Mouse (Mus musculus): Measurements from ENCODE around the gene Arhgef25. TPM values are rescaled to one million over a fixed set of nuclear protein-coding genes. Genes with fewer than 3 reads are reported as not detected.

Gene Arhgef25
- polyA plus RNA-seq, 1 experiment from 2014 or later = 77.0 TPM

DNA sequence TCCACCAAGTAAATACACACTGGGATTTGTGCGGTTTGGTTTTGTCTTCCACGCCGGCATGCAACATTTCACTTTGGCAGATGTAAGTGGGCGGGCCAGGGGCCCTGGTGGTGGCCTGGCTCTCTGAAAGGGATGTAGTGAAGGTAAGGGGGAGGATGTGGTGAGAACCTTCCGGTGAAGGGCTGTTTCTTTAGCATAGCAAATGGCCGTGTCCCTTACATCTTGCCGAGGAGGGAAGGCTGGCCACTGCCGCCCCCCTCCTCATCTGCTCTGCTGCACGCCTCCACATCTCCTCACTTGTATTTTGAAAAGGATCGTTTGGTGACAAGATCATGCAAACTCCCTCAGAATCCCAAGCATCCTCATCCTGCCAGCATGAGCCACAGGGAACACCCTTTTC lies 35.8 kb upstream of the Arhgef25 start:
- Histone ChIP-seq H3K4me1 (ENCODE audit: control insufficient read depth, insufficient read depth, low read length) (0 out of 2 replicates have a peak, but pooled peaks cover 4% of the 10 kb centered on the region), H3K4me3 (replicated peaks; ENCODE audit: low read length) (no peak overlapping the region), H3K36me3 (ENCODE audit: control insufficient read depth, insufficient read depth, low read length) (no peaks in the 10 kb centered on the region), H3K9me3 (replicated peaks; ENCODE audit: control insufficient read depth, low read length) (no peaks in the 10 kb centered on the region), H3K4me2 (ENCODE audit: low read depth, low read length) (no peak overlapping the region), H3K9ac (ENCODE audit: low read length) (no peak overlapping the region), H3K27me3 (ENCODE audit: control insufficient read depth, insufficient read depth, low read length) (no peaks in the 10 kb centered on the region), H3K27ac (ENCODE audit: low read length) (no peak overlapping the region)
- WGBS = 34% methylated on average over 10 of the region's 10 CpGs
- ATAC-seq (ENCODE audit: insufficient read depth, low FRiP score) = no peak

DNA sequence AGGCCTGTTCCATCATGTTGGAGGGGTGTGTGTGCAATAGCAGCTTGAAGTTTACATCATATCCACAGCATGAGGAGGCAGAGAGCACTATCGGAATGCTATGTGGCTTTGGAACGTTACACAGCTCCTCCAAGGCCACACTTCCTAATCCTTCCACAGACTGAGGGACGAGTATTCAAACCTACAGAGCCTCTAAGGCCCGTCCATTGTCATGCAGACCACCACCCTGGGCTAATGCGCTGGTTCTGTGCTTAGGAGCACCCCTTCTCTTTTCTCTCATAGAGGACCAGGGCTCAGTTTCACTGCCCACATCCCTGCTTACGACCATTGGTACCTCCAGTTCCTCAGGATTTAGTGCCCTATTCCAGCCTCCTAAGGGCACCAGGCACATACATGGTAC lies 35.3 kb upstream of the Arhgef25 start:
- H3K9me3 ChIP-seq (replicated peaks; ENCODE audit: control insufficient read depth, low read length) = no peaks in the 10 kb centered on the region
- no peak overlapping the region for H3K4me2 ChIP-seq (ENCODE audit: low read depth, low read length)
- no peak for ATAC-seq (ENCODE audit: insufficient read depth, low FRiP score)
- 45% methylated on average over 6 of the region's 6 CpGs for WGBS
- no peaks in the 10 kb centered on the region for H3K4me1 ChIP-seq (ENCODE audit: control insufficient read depth, insufficient read depth, low read length)
- H3K9ac ChIP-seq (ENCODE audit: low read length) = no peak overlapping the region
- no peak overlapping the region for H3K4me3 ChIP-seq (replicated peaks; ENCODE audit: low read length)
- no peaks in the 10 kb centered on the region for H3K27me3 ChIP-seq (ENCODE audit: control insufficient read depth, insufficient read depth, low read length)
- no peaks in the 10 kb centered on the region for H3K36me3 ChIP-seq (ENCODE audit: control insufficient read depth, insufficient read depth, low read length)
- no peak overlapping the region for H3K27ac ChIP-seq (ENCODE audit: low read length)

DNA sequence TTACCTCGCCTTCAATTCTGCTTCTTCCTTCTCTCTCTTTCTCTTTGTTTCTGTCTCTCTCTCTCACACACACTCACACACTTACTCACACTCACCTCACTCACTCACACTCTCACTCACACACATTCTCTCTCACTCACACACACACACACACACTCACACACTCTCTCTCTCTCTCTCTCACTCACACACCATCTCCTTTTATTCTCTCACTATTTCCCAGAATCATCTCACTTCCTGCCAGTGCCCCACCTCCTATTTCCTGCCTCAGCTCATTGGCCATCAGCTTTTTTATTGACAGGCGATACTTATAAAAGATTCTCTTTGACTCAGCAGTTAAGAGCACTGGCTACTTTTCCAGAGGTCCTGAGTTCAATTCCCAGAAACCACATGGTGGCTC lies 28.5 kb upstream of the Arhgef25 start:
- no peak overlapping the region for H3K4me2 ChIP-seq (ENCODE audit: low read depth, low read length)
- no peaks in the 10 kb centered on the region for H3K36me3 ChIP-seq (ENCODE audit: control insufficient read depth, insufficient read depth, low read length)
- H3K27ac ChIP-seq (ENCODE audit: low read length) = no peak overlapping the region
- WGBS = 79% methylated on average over 2 of the region's 2 CpGs
- H3K9ac ChIP-seq (ENCODE audit: low read length) = no peak overlapping the region
- no peaks in the 10 kb centered on the region for H3K27me3 ChIP-seq (ENCODE audit: control insufficient read depth, insufficient read depth, low read length)
- no peaks in the 10 kb centered on the region for H3K4me1 ChIP-seq (ENCODE audit: control insufficient read depth, insufficient read depth, low read length)
- H3K4me3 ChIP-seq (replicated peaks; ENCODE audit: low read length) = no peak overlapping the region
- ATAC-seq (ENCODE audit: insufficient read depth, low FRiP score) = no peak
- no peaks in the 10 kb centered on the region for H3K9me3 ChIP-seq (replicated peaks; ENCODE audit: control insufficient read depth, low read length)

DNA sequence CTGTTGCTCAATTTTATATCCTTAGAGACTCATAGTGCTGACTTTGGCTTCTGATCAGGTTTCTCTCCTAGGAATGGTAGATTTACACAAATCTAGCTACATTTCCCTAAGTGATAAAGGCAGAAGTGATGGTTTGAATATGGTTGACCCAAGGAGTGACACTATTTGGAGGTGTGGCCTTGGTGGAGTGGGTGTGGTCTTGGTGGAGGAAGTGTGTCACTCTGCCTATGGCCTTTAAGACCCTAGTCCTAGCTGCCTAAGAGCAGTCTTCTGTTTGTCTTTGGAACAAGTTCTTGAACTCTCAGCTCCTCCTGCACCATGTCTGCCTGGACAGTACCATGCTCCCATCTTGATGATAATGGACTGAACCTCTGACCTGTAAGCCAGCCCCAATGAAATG lies 27.3 kb upstream of the Arhgef25 start:
- H3K9ac ChIP-seq (ENCODE audit: low read length) = no peak overlapping the region
- H3K4me3 ChIP-seq (replicated peaks; ENCODE audit: low read length) = no peak overlapping the region
- H3K9me3 ChIP-seq (replicated peaks; ENCODE audit: control insufficient read depth, low read length) = no peaks in the 10 kb centered on the region
- no peak for ATAC-seq (ENCODE audit: insufficient read depth, low FRiP score)
- H3K27me3 ChIP-seq (ENCODE audit: control insufficient read depth, insufficient read depth, low read length) = no peaks in the 10 kb centered on the region
- no peak overlapping the region for H3K27ac ChIP-seq (ENCODE audit: low read length)
- H3K36me3 ChIP-seq (ENCODE audit: control insufficient read depth, insufficient read depth, low read length) = no peaks in the 10 kb centered on the region
- no peaks in the 10 kb centered on the region for H3K4me1 ChIP-seq (ENCODE audit: control insufficient read depth, insufficient read depth, low read length)
- H3K4me2 ChIP-seq (ENCODE audit: low read depth, low read length) = no peak overlapping the region

DNA sequence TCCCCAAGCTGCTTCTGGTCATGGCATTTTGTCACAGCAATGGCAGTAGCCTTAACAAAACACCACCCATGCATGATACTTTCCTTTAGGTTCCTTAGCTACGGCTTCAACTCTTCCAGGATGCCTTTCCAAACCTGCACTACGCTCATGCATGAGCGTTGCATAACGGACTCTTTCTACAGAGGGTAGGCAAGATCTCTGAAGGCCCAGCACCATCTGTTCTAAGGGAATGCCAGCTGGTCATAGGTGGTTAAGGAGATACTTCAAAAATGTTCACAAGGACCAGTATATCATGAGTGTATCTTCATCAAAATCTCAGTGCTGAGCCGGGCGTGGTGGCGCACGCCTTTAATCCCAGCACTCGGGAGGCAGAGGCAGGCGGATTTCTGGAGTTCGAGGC lies 26.6 kb upstream of the Arhgef25 start:
- Histone ChIP-seq H3K4me3 (replicated peaks; ENCODE audit: low read length) (no peak overlapping the region), H3K4me2 (ENCODE audit: low read depth, low read length) (no peak overlapping the region), H3K27me3 (ENCODE audit: control insufficient read depth, insufficient read depth, low read length) (no peaks in the 10 kb centered on the region), H3K36me3 (ENCODE audit: control insufficient read depth, insufficient read depth, low read length) (no peaks in the 10 kb centered on the region), H3K9ac (ENCODE audit: low read length) (no peak overlapping the region), H3K27ac (ENCODE audit: low read length) (no peak overlapping the region), H3K4me1 (ENCODE audit: control insufficient read depth, insufficient read depth, low read length) (no peaks in the 10 kb centered on the region), H3K9me3 (replicated peaks; ENCODE audit: control insufficient read depth, low read length) (no peaks in the 10 kb centered on the region)
- WGBS = 95% methylated on average over 11 of the region's 11 CpGs
- no peak for ATAC-seq (ENCODE audit: insufficient read depth, low FRiP score)

GRCm38 (mm10) chr10:127214422-127214803 lies 24.5 kb upstream of the Arhgef25 start:
- Histone ChIP-seq H3K4me2 (ENCODE audit: low read depth, low read length) (no peak overlapping the region), H3K4me3 (replicated peaks; ENCODE audit: low read length) (no peak overlapping the region), H3K9ac (ENCODE audit: low read length) (no peak overlapping the region), H3K4me1 (ENCODE audit: control insufficient read depth, insufficient read depth, low read length) (peaks cover 6% of the 10 kb centered on the region; the same call in 1 of the 2 replicates), H3K36me3 (ENCODE audit: control insufficient read depth, insufficient read depth, low read length) (no peaks in the 10 kb centered on the region), H3K27me3 (ENCODE audit: control insufficient read depth, insufficient read depth, low read length) (no peaks in the 10 kb centered on the region), H3K27ac (ENCODE audit: low read length) (no peak overlapping the region), H3K9me3 (replicated peaks; ENCODE audit: control insufficient read depth, low read length) (no peaks in the 10 kb centered on the region)
- WGBS = 34% methylated on average over 1 of the region's 1 CpGs
- no peak for ATAC-seq (ENCODE audit: insufficient read depth, low FRiP score)

DNA sequence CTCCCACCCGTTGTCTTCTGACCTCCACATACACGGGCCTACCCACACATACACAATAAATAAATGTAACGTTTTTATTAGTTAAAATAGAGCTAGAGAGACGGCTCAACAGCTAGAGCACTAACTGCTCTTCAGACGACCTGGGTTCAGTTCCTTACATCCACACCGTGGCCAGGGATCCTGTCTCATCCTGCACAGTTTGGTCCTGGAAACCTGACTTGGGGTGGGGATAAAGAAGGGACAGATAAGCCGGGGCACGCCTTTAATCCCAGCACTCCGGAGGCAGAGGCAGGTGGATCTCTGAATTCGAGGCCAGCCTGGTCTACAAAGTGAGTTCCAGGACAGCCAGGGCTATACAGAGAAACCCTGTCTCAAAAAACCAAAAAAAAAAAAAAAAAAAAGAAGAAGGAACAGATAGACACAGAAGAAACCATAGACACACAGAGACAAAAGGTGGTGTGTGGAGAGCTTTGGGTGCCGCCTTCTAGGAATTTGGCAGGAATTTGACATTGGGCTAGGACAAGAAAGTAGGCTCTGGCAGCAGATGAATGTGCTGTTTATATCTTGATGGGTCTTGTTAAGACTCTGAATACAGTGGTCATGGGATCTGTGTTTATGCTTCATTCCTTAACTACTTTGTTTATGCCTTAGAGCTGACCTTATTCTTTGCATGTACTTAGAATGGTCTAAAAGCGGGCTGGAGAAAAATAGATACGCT lies 24.0 kb upstream of the Arhgef25 start:
- 79% methylated on average over 13 of the region's 13 CpGs for whole genome bisulfite sequencing
- Histone ChIP-seq H3K27ac (ENCODE audit: low read length) (no peak overlapping the region), H3K9me3 (replicated peaks; ENCODE audit: control insufficient read depth, low read length) (no peaks in the 10 kb centered on the region), H3K4me1 (ENCODE audit: control insufficient read depth, insufficient read depth, low read length) (peaks cover 6% of the 10 kb centered on the region; the same call in 1 of the 2 replicates), H3K4me2 (ENCODE audit: low read depth, low read length) (no peak overlapping the region), H3K36me3 (ENCODE audit: control insufficient read depth, insufficient read depth, low read length) (no peaks in the 10 kb centered on the region), H3K4me3 (replicated peaks; ENCODE audit: low read length) (no peak overlapping the region), H3K9ac (ENCODE audit: low read length) (no peak overlapping the region), H3K27me3 (ENCODE audit: control insufficient read depth, insufficient read depth, low read length) (no peaks in the 10 kb centered on the region)
- ATAC-seq (ENCODE audit: insufficient read depth, low FRiP score) = no peak

DNA sequence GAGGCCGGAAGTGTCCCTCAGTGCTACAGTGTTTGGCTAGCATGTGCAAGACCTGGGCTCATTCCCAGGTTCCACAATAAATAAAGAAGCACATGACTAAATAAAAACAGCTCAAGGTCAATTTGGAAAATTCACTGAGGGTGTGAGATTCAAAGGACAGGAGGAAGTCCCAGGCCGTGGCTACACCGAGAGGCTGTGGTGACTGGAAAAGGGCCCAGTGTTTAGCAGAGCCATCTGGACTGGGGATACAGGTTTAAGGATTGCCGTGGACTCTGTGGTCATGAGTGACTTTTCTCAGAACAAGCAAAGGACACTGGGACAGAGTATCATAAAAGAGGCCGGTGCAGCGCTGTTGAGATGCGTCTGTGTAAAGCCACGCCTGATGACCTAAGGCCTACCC lies 23.4 kb upstream of the Arhgef25 start:
- H3K4me2 ChIP-seq (ENCODE audit: low read depth, low read length) = no peak overlapping the region
- H3K9me3 ChIP-seq (replicated peaks; ENCODE audit: control insufficient read depth, low read length) = no peaks in the 10 kb centered on the region
- H3K4me1 ChIP-seq (ENCODE audit: control insufficient read depth, insufficient read depth, low read length) = peaks cover 6% of the 10 kb centered on the region; the same call in 1 of the 2 replicates
- H3K4me3 ChIP-seq (replicated peaks; ENCODE audit: low read length) = no peak overlapping the region
- no peak overlapping the region for H3K27ac ChIP-seq (ENCODE audit: low read length)
- H3K9ac ChIP-seq (ENCODE audit: low read length) = no peak overlapping the region
- 88% methylated on average over 8 of the region's 8 CpGs for WGBS
- H3K36me3 ChIP-seq (ENCODE audit: control insufficient read depth, insufficient read depth, low read length) = no peaks in the 10 kb centered on the region
- no peaks in the 10 kb centered on the region for H3K27me3 ChIP-seq (ENCODE audit: control insufficient read depth, insufficient read depth, low read length)
- ATAC-seq (ENCODE audit: insufficient read depth, low FRiP score) = no peak

DNA sequence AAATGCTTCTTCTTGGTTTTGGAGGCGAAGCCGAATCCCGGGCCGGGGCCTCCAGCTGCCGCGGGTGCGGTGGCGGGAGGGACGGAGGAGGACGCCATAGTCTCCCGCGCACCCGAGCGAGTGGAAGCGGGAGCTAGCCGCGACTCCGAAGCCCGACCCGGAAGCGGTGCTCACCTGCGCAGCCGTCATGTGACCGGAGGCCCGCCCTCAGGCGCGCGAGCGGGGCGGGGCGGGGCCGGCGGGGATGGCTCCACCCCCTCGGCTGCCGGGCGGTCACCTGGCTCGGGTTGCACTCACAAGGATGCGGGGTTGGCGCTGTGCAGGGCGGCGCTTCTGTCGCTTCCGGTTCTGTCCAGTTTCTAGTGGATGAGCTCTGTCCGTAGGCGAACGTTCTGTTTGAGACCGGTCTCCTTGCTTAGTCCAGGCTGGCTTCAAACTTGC lies 21.6 kb upstream of the Arhgef25 start, which contains the start of gene Pip4k2c:
TSS of gene Pip4k2c (minus strand) at position 172 of the 441 bp plus-strand sequence.
- peaks cover 6% of the 10 kb centered on the region; the same call in 1 of the 2 replicates for H3K4me1 ChIP-seq (ENCODE audit: control insufficient read depth, insufficient read depth, low read length)
- peak; percentile 98 for ATAC-seq (ENCODE audit: insufficient read depth, low FRiP score)
- under 1% methylated on average over 47 of the region's 47 CpGs for WGBS
- H3K36me3 ChIP-seq (ENCODE audit: control insufficient read depth, insufficient read depth, low read length) = no peaks in the 10 kb centered on the region
- H3K9ac ChIP-seq (ENCODE audit: low read length) = peak within 1 kb of the TSS; percentile 85
- peak within 1 kb of the TSS; percentile 89 for H3K4me2 ChIP-seq (ENCODE audit: low read depth, low read length)
- peak within 1 kb of the TSS; percentile 84 for H3K4me3 ChIP-seq (replicated peaks; ENCODE audit: low read length)
- no peaks in the 10 kb centered on the region for H3K27me3 ChIP-seq (ENCODE audit: control insufficient read depth, insufficient read depth, low read length)
- peak within 1 kb of the TSS; percentile 62 for H3K27ac ChIP-seq (ENCODE audit: low read length)
- no peaks in the 10 kb centered on the region for H3K9me3 ChIP-seq (replicated peaks; ENCODE audit: control insufficient read depth, low read length)
